Mouse (Mus musculus) megakaryocyte, adult 5-6 weeks (primary cell): ENCODE results near the gene Orm2. TPM values are rescaled to one million over a fixed set of nuclear protein-coding genes. Genes with fewer than 3 reads are reported as not detected.

Experiments used
- ATAC-seq: 2 replicates; pipeline ENCODE4 v1.8.0; 2016; ENCODE audit warnings: mild to moderate bottlenecking, inconsistent platforms; ENCODE audit not compliant: poor library complexity, severe bottlenecking
- total RNA-seq, 2 experiments: library from RNA; stranded (forward) in 1 of 2; stranded (reverse) in 1 of 2; fragments of 153-499, 151-499 nt in 1 of 2; fragments of 221-1000, 200-1000 nt in 1 of 2; gene quantifications; 2 replicates each; pipeline versions ENCODE4 v1.2.3 to v1.2.4; 2015 to 2017

Orm2 gene
- total RNA-seq, 2 experiments from 2014 or later, result not detected

GRCm38 (mm10) chr4:63404205-63404604 lies 42.0 kb downstream of the Orm2 start:
- peak; percentile 4; the same call in 1 of the 2 replicates for ATAC-seq

DNA sequence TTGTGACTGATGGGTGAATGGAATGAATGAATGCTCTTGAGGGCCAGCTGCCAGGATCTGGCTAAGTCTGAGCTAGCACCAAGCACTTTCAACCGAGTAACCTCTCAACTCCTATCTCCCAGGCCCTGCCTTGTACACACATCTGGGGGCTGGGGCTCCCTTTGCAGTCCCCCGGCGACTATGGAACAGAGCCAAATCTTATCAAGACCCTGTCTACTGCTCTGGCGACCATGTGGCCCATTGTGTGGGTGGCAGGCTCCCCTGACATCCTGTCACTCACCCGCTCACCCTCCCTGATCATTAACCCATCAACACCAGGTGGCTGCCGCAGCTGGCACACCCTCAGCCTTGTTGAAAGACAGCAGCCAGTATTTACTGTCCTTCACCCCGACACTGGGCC lies 42.8 kb downstream of the Orm2 start:
- ATAC-seq, result no peak

DNA sequence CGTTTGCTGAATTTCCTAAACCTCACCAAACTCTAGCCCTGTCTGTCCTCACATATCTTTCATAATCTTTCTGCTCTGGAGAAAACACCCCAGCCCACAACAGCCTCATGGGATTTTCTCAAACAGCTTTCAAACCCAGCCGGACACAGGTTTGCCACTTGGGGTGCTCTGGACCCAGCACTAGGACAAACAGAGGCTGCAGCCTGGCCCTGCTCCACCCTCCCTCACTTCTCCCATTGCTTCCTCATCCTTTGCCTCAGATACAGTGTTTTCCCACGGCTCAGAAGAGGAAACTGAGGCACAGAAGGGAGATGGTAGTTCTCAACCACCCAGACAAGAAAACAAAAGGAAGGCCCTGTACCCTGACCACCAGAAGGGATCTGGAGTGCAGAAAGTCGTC lies 43.4 kb downstream of the Orm2 start:
- no peak for ATAC-seq

GRCm38 (mm10) chr4:63408247-63408646 lies 46.0 kb downstream of the Orm2 start:
- no peak for ATAC-seq

- peak; percentile 50 for ATAC-seq
Measured at GRCm38 (mm10) chr4:63408649-63409048, 46.4 kb downstream of the Orm2 start.

DNA sequence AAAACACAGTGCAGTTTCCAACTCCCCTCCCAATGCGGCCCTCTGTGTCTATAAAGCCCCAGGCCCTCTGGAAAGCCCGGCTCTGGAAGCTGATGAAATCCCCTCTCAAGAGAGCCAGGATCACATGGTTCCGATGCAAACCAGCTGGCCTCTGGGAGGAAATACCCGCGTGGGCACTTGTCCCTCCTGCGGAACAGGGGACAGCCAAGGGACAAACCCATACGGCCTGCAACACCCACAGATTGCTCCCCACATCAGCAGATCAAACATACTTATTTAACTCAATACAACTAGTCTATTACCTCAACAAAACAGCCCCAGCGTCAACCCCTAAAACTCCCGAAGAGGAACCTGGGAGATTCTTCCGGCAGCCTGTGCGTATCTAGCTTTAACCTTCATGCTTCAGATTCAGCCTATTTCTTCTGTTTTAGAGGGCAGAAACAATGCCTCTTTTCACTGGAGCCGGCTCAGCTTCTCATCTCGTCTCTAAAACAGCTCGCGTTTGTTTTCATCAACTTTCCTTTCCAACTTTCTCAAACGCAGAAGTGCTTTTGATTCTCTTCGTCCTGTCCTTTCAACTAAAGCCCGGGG lies 47.2 kb downstream of the Orm2 start:
- no peak for ATAC-seq

- peak; percentile 60 for ATAC-seq
Measured at GRCm38 (mm10) chr4:63409908-63410582, 47.8 kb downstream of the Orm2 start.

GRCm38 (mm10) chr4:63410583-63410934 lies 48.3 kb downstream of the Orm2 start:
- ATAC-seq, result peak; percentile 85

- no peak for ATAC-seq
Measured at GRCm38 (mm10) chr4:63411222-63411621, 49.0 kb downstream of the Orm2 start.

DNA sequence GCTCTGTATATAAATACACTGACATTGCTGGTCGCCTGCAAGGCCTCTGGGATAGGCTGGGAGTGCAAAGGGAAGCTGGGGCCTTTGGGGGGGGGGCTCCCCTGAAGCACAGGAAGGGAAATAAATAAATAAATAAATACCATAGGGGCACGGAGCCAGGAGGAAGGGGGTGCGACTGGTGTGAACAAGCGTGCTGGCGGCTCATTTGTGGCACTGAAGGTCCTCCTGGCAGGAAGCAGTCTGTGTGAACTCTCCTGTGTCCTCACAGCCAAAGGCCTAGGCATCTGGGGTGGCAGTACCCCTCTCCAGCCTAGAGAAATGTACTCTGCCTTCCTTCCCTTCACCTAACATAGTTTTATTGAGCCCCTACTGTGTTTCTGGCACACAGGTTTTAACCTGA lies 52.7 kb downstream of the Orm2 start:
- no peak for ATAC-seq

Other genes starting within 250 kb of the Orm2 start
- not detected in 2 replicates for gene Ambp, start 207.7 kb upstream of the Orm2 start, total RNA-seq (2015)
- not detected in 2 replicates for gene Ambp, start 207.7 kb upstream of the Orm2 start, total RNA-seq (2017)
- gene Kif12, start 190.3 kb upstream of the Orm2 start, total RNA-seq (2015), result not detected in 2 replicates
- gene Kif12, start 190.3 kb upstream of the Orm2 start, total RNA-seq (2017), result not detected in 2 replicates
- gene Col27a1, start 148.4 kb upstream of the Orm2 start, total RNA-seq (2015), result 0.23 and 0.42 TPM in 2 replicates
- gene Col27a1, start 148.4 kb upstream of the Orm2 start, total RNA-seq (2017), result 0.24 and 0.44 TPM in 2 replicates
- gene Orm1, start 17.9 kb upstream of the Orm2 start, total RNA-seq (2015), result 18.3 and 25.9 TPM in 2 replicates
- gene Orm1, start 17.9 kb upstream of the Orm2 start, total RNA-seq (2017), result 28.3 and 30.2 TPM in 2 replicates
- gene Orm3, start 6.3 kb upstream of the Orm2 start, total RNA-seq (2015), result not detected in 2 replicates
- not detected in 2 replicates for gene Orm3, start 6.3 kb upstream of the Orm2 start, total RNA-seq (2017)
- gene Akna, start 40.9 kb downstream of the Orm2 start, total RNA-seq (2015), result 84.6 and 91.2 TPM in 2 replicates
- 43.5 and 56.7 TPM in 2 replicates for gene Akna, start 40.9 kb downstream of the Orm2 start, total RNA-seq (2017)
- gene Whrn, start 133.5 kb downstream of the Orm2 start, total RNA-seq (2015), result 0.45 and 1.5 TPM in 2 replicates
- 0.07 and 0.65 TPM in 2 replicates for gene Whrn, start 133.5 kb downstream of the Orm2 start, total RNA-seq (2017)
- gene Atp6v1g1, start 182.3 kb downstream of the Orm2 start, total RNA-seq (2015), result 197 and 229 TPM in 2 replicates
- 111 and 159 TPM in 2 replicates for gene Atp6v1g1, start 182.3 kb downstream of the Orm2 start, total RNA-seq (2017)
- 22.4 and 24.3 TPM in 2 replicates for gene Tmem268, start 196.3 kb downstream of the Orm2 start, total RNA-seq (2015)
- gene Tmem268, start 196.3 kb downstream of the Orm2 start, total RNA-seq (2017), result 43.5 and 58.0 TPM in 2 replicates
- gene Gm11213, start 242.8 kb downstream of the Orm2 start, total RNA-seq (2015), result not detected in 2 replicates
- not detected in 2 replicates for gene Gm11213, start 242.8 kb downstream of the Orm2 start, total RNA-seq (2017)